Mouse (Mus musculus) yolk sac, embryonic 10.5 days (tissue): Measurements from ENCODE around the gene Atp5h.
"Not testable (repeated sequence)": the region's sequence is repeated elsewhere in the genome, so short reads cannot be mapped to it uniquely, and the experiment has no call there.

Experiments
- DNase-seq: peaks from one replicate; pipeline ENCODE4 v3.0.0-alpha.2; 2017; ENCODE audit warnings: low spot score

Atp5h gene

DNA sequence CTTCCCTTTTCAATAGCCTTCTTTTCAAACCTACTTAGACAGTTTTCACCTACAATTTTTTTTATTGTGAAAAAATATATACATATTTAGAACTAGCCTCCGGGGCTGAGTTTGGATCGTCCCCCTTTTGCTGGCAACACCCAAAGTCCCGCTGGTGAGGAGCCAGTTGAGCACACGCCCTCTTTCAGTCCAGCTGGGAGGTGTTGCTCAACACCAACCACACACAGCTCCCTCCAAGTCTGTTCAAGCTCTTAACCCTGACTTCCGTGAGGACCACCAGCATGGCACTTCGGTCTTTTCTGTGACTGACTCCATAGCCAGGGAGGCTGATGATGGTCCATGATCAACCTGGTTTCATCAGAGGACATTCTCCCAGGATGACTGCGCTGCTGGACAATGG is 21.7 kb downstream of the Atp5h start:
- DNase-seq: no peak

DNA sequence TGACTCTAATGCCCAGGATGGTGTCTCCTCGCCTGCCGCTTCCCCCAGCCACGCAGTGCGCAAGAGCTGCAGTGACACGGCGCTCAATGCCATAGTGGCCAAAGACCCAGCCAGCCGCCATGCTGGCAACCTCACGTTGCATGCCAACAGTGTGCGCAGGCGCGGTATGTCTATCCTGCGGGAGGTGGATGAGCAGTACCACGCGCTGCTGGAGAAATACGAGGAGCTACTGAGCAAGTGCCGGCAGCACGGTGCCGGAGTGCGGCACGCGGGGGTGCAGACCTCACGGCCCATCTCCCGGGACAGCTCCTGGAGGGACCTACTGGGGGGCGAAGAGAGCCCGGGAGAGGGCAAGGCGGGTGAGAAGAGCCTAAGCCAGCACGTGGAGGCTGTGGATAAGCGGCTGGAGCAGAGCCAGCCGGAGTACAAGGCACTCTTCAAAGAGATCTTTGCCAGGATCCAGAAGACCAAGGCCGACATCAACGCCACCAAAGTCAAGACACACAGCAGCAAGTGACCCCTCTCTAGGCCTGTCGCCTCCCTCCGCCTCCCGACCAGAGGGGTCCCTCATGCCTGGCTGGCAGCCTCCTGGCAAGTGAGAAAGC is 25.9 kb downstream of the Atp5h start:
- no peak for DNase-seq

DNA sequence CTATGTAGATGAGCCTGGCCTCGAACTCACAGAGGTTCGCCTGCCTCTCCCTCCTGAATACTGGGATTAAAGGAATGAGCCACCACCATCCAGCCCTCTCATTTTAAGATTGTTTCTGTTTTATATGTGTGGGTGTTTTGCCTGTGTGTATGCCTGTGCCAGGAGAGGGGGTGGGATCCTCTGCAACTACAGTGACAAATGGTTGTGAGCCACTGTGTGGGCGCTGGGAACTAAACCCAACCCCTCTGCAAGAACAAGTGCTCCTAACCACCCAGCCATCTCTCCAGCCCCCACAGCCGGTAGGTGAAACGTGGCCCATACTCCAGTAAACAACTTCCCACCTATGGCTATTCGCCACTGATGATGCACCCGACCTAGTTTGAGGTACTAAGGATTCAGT is 28.4 kb downstream of the Atp5h start:
- DNase-seq: no peak

DNA sequence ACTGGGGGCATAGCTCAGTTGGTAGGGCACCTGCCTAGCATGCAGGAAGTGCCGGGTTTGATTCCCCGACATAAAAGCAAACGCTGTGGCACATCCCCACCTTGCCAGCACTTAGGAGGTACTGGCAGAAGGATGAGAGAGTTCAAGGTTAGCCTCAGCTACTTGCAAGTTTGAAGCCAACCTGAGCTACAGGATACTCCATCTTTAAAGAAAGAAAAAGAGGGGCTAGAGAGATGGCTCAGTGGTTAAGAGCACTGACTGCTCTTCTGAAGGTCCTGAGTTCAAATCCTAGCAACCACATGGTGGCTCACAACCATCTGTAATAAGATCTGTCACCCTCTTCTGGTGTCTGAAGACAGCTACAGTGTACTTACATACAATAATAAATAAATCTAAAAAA is 32.9 kb downstream of the Atp5h start:
- not testable (repeated sequence) for DNase-seq

DNA sequence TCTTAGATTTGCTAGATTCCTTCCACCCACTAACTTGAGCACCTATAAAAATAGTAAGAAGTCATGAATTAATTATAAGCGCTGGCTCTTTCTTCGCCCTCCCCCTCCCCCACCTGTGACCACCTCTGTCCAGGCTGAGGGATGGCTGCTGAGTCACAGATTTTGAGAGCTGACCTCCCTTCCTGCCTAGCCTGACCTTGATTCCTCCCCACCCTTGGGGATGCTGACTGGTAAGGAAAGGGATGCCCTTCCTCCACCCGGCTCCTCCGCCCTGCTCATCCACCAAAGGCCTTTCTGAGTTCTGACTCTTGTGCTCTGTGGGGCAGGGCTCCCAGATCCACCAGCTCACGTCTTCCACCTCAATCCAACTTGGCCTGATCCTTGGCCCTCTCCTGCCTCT is 35.2 kb downstream of the Atp5h start:
- DNase-seq: no peak

DNA sequence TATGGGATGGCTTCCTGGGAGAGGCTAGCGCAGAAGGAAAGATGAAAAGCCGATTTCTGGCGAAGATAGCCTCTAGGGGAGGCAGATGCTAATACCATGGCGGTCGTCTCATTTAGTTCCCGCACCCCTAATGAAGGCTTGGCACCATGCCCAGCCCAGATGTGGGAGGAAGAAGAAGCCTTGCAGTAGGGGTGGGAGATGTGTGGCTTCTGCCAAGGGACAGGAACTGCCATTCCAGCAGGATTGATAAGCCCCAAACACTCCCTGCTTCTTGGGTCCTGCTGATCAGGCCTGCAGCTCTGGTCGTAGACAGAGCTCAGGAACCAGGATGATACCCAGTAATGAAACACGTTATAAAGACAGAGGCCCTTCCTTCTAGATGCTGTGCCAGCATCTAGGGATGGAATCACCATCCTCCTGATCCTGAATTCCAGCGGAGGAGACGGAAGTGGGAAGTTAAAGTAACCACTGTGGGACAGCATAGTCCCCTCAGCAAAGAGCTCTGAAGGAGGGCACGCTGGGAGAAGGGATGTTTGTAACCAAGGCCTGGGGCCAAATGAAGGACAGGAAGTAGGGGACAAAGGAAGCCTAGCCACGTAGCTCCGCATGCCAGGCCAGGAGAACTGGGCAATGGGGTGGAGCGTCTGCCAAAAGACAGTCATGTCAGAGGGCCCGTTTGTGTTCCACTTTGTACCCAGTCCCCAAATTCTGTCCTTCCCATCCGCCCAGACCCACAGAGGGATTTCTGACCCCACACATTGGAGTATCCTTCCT is 35.9 kb downstream of the Atp5h start:
- DNase-seq: no peak

DNA sequence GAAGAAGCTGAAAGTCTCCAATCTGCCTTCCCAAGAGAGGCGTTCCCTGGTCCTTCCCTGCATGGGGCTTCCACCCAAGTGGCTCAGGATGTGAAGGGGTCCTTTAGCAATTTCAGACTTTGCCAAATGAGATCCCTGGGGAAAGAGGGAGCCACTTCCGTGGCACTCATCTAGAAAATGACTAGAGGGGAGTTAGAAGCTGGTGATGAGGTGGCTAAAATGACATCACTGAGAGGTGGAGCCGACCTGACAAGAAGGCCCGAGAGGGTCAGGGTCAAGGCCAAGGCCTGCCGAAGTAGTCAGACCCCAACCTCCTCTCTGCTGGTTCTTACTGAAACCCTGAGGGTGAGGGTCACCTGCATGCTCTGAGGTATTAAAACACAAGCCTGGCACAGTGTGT is 36.9 kb downstream of the Atp5h start:
- DNase-seq: no peak

DNA sequence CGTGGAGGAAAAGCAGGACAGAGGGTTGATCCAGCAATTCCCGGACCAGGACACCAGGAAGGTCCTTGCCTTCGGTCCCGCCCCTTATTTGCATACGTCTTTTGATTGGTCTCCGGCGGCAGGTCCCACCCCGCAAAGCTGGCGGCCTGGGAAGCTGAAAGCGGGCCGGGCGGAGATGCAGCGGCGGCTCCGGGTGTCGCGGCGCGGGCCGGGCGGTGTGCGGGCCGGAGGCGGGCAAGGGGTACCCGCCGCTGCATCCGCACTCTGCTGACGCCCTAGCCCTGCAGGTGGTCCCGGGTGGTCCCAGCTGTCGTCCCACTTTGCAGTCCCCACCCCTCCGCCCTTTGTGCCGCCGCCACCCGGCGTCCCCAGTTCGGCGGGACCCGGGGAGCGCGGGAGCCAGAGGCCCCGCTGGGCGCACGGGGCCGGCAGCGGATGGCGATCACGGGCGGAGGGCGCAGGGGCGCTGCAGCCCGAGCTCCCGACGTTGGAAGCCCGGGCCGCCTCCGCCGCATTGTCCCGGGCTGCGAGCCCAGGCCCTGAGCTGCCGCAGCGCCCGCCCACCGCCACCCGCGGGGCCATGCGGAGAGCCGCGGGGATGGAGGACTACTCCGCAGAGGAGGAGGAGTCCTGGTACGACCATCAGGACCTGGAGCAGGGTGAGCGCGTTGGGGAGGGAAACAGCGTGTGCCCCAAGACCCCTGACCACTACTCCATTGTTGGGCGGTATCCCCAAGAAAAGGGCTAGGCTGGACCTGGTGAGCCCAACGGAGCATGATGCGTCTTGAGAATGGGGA is 37.8 kb downstream of the Atp5h start, which contains the start of gene Cdr2l:
TSS of gene Cdr2l (plus strand) at position 174 of the 797 bp plus-strand sequence.
- peak; percentile 92 for DNase-seq

DNA sequence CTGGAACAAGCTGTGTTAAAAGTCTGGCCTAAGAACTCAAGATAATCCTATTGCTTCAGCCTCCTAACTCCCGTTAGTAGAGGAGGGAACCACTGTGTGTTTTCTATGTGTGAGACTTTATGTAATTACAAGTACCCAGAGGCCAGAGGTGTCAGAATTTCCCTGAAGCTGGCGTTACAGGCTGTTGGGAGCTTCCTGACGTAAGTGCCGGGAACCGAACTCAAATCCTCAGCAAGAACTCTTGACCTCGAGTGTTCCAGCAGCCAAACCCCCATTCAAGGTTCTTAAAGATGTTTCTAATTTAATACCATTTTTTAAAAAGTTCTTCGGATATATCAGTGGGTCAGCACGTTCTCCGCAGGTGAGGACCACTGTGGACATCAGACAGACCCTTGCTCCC is 38.5 kb downstream of the Atp5h start:
- DNase-seq: no peak

DNA sequence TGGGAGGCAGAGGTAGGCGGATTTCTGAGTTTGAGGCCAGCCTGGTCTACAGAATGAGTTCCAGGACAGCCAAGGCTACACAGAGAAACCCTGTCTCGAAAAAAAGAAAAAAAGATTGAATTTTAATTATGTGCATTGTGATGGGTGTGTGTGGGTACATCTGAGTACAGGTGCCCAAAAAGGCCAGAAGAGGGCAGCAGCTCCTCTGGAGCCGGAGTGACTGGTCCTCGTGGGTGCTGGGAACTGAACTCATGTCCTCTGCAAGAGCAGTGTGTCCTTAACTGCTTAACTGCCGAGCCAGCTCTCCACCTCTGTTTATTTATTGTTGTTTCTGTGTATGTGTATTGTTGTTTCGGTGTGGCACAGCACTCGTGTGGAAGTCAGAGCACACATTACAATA is 41.9 kb downstream of the Atp5h start:
- no peak for DNase-seq

DNA sequence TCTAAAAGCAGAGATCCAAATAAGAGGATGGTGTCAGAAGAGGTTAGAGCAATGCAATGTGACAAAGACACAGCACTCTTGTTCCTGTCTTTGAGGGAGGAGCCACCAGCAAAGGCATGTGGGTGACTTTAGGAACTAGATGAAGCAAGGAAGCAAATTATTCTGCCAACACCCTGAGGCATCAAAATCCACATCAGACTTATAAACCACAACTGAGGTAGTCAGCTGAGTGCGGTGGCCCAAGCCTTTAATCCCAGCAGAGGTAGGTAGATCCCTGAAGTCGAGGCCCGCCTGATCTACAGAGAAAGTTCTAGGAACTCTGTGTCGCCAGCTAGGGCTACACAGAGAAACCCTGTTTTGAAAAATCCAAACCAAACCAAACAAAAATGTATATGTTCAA is 42.5 kb downstream of the Atp5h start:
- DNase-seq: no peak

DNA sequence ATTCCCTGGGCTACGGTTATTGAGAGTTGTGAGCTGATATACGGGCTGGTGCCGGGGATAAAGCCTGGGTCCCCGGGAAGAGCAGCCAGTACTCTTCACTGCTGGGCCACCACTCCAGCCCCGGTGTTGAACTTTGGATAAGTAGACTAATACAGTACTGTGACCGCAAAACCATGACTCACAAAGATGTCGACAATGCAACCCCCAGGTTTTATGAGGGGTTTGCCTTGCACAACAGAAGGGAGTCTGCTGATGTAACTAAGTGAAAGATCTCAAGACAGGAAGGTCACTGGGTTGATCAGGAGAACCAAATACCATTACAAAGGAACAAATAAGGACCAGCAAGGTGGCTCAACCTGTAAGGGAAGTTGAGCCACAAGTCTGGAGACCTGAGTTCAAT is 43.0 kb downstream of the Atp5h start:
- no peak for DNase-seq

DNA sequence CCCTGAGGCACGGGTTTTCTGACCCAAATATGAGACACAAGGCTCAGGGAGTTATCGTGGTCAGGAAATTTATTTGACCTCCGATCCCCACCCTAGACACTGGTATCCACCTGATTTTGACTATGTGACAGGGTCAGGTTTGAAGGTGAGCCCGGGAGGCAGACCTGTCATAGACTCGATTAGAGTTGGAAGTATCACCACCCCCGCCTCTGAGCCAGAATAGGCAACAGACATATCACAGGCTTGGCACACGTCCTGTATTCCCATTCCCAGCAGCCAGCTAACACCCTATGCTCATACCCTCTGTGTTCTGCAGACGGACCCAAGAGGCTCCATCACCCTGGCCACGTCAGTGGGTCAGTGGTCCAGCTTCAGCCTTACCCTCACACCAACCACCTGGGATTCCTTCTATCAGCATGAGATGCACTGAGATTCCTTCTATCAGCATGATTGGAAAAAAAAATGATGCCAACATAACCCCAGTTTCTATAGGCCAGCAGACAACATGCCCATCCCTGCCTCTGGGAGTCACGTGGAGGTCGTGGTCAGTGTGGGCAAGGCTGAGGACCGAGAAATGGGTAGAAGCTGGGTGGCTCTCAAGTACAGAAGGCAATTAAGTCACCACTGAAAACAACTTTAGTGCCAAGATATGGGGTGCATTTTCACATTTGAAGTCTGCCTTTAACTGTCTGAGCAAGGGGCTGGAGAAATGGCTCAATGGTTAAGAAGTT is 44.9 kb downstream of the Atp5h start:
- DNase-seq: no peak

DNA sequence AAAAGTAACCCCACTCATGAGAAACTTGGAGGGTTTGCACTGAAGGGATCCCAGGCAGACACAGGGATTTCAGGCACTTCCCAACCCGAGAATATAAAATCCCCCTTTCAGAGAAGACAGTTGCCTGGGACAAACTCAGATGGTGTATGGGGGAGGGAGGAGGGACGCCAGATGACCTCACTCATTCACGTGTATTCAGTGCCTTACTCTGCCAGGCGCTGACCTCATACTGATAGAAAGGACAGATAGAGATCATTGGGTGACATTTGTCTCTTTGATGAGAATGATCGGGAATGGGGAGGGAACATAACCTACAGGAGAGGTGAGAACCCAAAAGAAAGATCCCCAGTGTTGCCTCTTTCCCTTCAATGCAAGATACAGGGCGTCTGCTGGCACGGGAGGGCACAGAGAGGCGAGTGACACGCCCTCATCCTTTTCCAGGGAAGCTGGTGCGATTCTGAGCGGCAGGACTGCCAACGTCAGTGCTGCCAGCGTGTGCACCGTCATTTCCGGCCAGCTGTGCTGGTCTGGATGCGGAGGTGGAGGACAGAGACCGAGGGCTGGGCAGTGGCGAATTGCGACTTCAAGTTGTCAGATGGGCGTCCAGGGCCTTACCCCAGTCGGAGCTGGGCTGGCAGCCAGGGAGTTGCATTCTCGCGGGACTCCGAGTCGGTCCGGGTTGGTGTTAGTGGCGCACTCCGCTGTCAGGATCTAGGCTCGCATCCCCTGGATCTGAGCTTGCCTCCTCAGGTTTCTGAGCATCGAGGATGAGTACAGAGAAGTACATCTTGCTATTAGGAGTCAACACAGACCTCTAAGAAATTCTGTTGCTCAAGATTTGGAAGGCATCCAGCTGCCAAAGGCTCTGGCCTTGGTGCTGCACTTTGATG is 45.7 kb downstream of the Atp5h start:
- no peak for DNase-seq

DNA sequence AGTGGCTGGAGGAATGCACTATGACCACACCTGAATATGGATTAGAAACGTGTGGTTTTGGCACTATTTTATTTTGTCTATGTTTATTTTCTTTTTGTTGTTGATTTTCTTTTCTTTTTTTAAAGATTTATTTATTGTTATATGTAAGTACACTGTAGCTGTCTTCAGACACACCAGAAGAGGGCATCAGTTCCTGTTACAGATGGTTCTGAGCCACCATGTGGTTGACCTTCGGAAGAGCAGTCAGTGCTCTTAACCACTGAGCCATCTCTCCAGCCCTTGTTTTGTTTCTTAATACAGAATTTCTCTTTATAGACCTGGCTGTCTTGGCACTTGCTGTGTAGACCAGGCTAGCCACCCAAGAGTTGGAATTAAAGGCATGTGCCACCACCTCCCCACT is 47.0 kb downstream of the Atp5h start:
- no peak for DNase-seq

DNA sequence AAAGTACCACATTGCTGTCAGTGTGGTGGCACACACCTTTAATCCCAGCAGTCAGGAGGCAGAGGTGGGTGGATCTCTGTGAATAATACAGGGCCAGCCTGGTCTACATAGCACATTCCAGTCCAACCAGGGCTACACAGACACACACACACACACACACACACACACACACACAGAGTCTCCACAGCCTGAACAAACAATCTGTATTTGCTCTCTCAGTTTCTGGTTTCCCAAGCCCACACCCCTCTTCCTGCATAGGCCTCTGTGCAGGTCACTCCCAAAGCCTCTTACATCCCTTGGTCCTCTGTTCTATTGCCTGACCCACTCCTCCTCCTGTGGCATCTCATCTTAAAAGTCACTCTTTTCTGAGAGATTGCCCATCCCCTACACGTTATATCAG is 47.7 kb downstream of the Atp5h start:
- no peak for DNase-seq

DNA sequence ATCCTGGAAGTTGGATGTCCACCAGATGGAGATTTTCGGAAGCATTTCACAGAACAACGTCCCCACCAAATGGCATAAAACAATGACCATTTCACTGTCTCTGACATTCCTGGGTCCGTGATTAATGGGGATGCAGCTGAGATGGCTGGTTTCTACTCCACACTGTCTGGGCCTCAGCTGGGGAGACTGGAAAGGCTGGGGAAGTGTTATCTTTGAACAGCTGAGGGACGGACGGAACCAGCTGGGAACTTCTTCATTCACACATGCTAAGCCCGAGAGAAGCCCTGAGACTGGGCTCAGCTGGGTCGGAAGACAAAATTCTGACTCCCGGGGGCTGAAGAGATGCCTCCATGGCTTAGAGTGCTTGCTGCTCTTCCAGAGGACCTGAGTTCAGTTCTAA is 48.4 kb downstream of the Atp5h start:
- DNase-seq: no peak

DNA sequence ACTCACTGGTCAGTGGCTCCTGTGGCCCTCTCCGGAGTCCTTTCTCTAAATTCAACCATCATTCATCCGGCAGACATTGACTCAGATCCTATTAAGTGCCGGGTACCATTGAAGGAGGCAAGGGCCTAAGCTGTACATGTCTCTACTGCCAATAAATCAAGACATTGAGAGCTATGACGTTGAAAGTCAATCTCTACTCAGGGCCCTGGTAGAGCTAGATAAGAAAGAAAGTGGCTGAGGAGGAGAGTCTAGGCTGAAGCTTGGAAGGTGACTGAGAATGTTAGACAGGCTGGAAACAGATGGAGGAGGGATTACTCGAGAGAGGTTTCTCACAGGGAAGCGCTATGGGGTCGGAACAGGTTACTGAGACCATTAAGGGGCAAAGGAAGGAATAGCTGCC is 49.4 kb downstream of the Atp5h start:
- DNase-seq: no peak

DNA sequence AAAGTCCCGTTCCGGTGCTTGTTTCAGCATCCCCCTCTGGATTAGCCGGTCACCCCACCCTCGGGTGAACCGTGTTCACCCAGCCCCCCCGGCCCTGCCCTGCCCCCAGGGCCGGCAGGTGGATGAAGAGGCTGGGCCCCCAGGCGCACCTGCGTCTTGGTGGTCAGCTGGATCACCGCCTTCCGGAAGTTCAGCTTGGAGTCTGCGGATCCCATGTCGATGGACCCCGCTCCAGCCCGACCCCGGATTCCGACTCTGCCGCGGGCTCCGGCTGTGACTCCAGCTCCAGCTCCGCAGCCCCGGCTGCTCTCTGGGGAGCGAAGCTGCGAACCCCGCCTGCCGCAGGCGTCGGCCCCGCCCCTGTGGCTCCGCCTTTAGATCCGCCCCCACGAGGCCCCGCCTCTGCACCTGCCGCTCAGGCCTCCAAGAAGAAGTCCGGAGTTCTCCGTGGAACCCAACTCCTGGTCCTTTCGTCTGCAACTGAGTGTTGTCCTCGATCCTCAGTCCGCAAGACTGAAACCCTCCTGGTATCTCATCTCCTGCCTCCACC is 52.3 kb downstream of the Atp5h start, which contains the start of gene Hid1:
TSS of gene Hid1 (minus strand) at position 362 of the 550 bp plus-strand sequence.
- peak; percentile 68 for DNase-seq

DNA sequence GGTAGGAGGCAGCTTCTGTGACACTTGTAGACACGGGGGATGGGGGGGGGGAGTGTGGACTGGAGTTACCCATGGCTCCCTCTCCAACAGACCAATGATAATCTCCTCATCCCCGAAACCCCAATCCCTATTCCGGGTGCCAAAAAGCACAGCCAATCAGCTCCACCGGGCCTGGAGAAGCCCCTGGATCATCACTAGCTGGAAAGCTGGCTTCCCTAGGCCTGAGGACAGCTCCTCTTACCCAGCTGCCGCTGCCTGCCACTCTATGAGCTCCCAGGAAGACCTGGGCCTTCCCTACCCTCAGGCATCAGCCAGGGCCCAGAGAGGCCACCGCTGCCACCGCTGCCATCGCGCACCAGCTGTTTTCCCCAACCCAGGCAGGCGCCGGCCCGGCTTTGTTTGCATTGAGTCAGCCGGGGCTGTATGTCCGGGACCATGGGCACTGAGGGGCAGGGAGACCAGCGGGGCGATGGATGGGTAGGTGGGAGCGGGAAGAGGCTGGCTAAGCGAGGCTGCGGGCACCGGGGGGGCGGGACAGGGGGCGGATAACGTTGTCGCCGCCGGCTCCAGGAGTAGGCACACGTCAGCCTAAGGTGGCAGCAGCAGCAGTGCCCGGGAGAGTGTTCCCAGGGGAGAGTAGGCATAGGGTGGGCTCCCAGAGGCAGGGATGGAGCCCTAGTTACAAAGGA is 52.9 kb downstream of the Atp5h start:
- no peak for DNase-seq
